Mouse (Mus musculus) lung, embryonic 14.5 days (tissue): Measurements from ENCODE around the gene Crtc3. TPM values are rescaled to one million over a fixed set of nuclear protein-coding genes. Genes with fewer than 3 reads are reported as not detected.

Experiments used
- ATAC-seq: fragments of 200-750 bp; cut with Nextera tagmentation; 2 replicates; pipeline ENCODE4 v1.8.0; 2017; ENCODE audit warnings: mild to moderate bottlenecking, moderate TSS enrichment, moderate library complexity; ENCODE audit not compliant: insufficient read depth
- DNase-seq: peaks from one replicate; pipeline ENCODE4 v3.0.0-alpha.2; 2015
- H3K27ac ChIP-seq: fragments of 300-500 bp; sonication (generic); 2 replicates; pipeline ENCODE4 v1.5.1; 2014; ENCODE audit warnings: low read depth, mild to moderate bottlenecking, moderate library complexity
- H3K27me3 ChIP-seq: fragments of 300-500 bp; sonication (generic); 2 replicates; pipeline ENCODE4 v1.6.1; 2014; ENCODE audit warnings: low read length, control low read depth; ENCODE audit not compliant: insufficient read depth
- H3K36me3 ChIP-seq: fragments of 300-500 bp; sonication (generic); 2 replicates; pipeline ENCODE4 v1.6.1; 2014; ENCODE audit warnings: control low read depth; ENCODE audit not compliant: insufficient read depth
- H3K4me1 ChIP-seq: fragments of 300-500 bp; sonication (generic); 2 replicates; pipeline ENCODE4 v1.6.1; 2014; ENCODE audit warnings: antibody characterized with exemption, control low read depth; ENCODE audit not compliant: insufficient read depth
- H3K4me2 ChIP-seq: fragments of 300-500 bp; sonication (generic); 2 replicates; pipeline ENCODE4 v1.6.1; 2014; ENCODE audit warnings: mild to moderate bottlenecking
- H3K4me3 ChIP-seq: fragments of 300-500 bp; sonication (generic); 2 replicates; pipeline ENCODE4 v1.5.1; 2014; ENCODE audit warnings: low read depth, low read length
- H3K9ac ChIP-seq: fragments of 300-500 bp; sonication (generic); 2 replicates; pipeline ENCODE4 v1.6.1; 2014
- H3K9me3 ChIP-seq: fragments of 300-500 bp; sonication (generic); 2 replicates; pipeline ENCODE4 v1.6.1; 2016; ENCODE audit warnings: low read depth, low read length, control low read depth
- CTCF ChIP-seq: IDR thresholded peaks from 2 replicates; pipeline ENCODE4 v1.5.1; 2016; ENCODE audit warnings: antibody characterized with exemption, low read depth
- WGBS: fragments of 180-500 bp; shearing (Covaris S2); extraction: QIAGEN DNeasy Blood & Tissue Kit; methylation state at CpG from one replicate; pipeline ENCODE4 v1.1.7; 2014; 5-methylcytosine and 5-hydroxymethylcytosine counted together
- polyA plus RNA-seq: library from polyadenylated mRNA; unstranded; fragments of >200 nt; fragmentation: Nextera tagmentation; extraction: Ambion mirVana; gene quantifications from 2 replicates; pipeline ENCODE4 v1.2.1, GENCODE M21; 2014

Gene Crtc3
- polyA plus RNA-seq, 1 experiment from 2014 or later, result 27.5 TPM

DNA sequence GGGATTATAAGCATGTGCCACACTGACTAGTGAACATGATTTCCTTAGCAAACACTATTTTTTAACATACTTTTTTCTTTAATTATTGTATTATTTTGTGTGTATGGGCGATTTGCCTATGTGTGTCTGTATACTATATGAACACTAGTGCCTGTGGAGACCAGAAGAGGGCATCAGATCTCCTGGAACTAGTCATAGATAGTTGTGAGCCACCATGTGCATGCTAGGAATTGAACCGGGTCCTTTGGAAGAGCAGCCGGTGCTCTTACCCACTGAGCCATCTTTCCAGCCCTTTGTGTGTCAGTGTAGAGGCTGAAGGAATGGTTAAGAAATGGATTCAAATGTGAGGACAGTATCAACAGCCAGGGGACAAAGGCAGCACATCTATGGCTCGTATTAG lies 82.2 kb downstream of the Crtc3 start:
- WGBS, result 82% methylated on average over 4 of the region's 4 CpGs
- Histone ChIP-seq H3K4me3 (no peak overlapping the region), H3K4me2 (no peak overlapping the region), H3K4me1 (no peaks in the 10 kb centered on the region), H3K9ac (no peak overlapping the region), H3K9me3 (no peaks in the 10 kb centered on the region), H3K36me3 (peaks cover 20% of the 10 kb centered on the region; the same call in 1 of the 2 replicates), H3K27me3 (no peaks in the 10 kb centered on the region), H3K27ac (no peak overlapping the region)
- ATAC-seq, result no peak
- no peak for DNase-seq
- peak; percentile 16; the same call in 1 of the 2 replicates for TF ChIP-seq CTCF

DNA sequence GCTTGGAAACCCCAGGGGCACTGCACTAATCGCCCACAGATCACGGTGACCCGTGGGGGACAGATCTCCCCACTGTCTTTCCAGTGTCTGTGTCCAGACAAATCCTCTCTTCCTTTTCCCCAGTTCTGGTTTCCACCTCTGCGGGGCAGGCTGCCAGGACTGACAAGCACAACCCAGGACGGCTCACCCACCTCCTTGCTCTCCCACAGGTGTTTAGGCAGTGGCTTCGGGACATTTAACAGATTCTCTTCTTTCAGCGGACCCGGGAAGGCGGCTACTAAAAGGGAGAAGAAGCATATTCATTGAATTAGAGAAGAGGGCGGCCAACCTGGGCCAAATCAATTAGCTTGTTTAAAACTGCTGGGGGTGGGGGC lies 83.1 kb downstream of the Crtc3 start:
- H3K36me3 ChIP-seq, result peaks cover 18% of the 10 kb centered on the region; the same call in 1 of the 2 replicates
- H3K27me3 ChIP-seq, result no peaks in the 10 kb centered on the region
- ATAC-seq, result no peak
- no peaks in the 10 kb centered on the region for H3K4me1 ChIP-seq
- TF ChIP-seq CTCF, result no peak
- no peak overlapping the region for H3K4me2 ChIP-seq
- 19% methylated on average over 10 of the region's 10 CpGs for WGBS
- H3K9me3 ChIP-seq, result no peaks in the 10 kb centered on the region
- H3K4me3 ChIP-seq, result no peak overlapping the region
- H3K9ac ChIP-seq, result no peak overlapping the region
- H3K27ac ChIP-seq, result peak overlapping the region; percentile 18; the same call in 1 of the 2 replicates
- DNase-seq, result no peak

DNA sequence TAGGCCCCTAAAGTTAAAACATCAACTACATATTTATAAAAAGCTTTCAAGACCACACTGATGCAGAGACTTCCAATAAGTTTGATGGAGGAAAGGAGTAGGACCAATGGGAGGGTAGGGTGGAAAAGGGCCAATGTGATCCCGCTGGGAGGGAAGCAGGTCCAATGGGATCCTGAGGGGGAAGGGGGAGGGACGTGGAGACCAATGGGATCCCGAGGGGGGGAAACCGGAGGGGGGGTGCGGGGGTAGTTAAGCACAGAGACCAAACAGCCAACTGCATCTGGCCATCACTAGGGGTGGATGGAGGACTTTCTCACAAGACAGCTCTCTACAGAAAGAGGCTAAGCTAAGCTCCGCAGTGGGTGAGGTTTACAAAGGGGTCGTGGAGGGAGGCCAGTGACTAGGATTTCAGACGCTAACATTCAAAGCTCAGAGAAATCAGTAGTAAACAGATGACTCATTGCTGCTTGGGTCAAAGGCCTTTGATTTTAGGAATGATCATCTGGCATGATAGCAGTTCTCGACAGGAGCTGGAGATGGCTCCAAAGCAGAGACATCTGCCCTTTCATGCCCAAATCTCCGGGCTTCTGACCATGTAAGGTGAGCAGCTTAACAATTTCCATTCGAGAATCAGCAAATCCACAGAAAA lies 83.6 kb downstream of the Crtc3 start:
- DNase-seq (no peak), ATAC-seq (no peak)
- WGBS, result 42% methylated on average over 11 of the region's 11 CpGs
- peak overlapping the region; percentile 18; the same call in 1 of the 2 replicates for H3K27ac ChIP-seq
- H3K36me3 ChIP-seq, result peaks cover 15% of the 10 kb centered on the region; the same call in 1 of the 2 replicates
- no peaks in the 10 kb centered on the region for H3K4me1 ChIP-seq
- H3K4me2 ChIP-seq, result no peak overlapping the region
- no peaks in the 10 kb centered on the region for H3K9me3 ChIP-seq
- no peaks in the 10 kb centered on the region for H3K27me3 ChIP-seq
- TF ChIP-seq CTCF, result no peak
- no peak overlapping the region for H3K4me3 ChIP-seq
- H3K9ac ChIP-seq, result no peak overlapping the region

- Histone ChIP-seq H3K4me1 (no peaks in the 10 kb centered on the region), H3K9ac (no peak overlapping the region), H3K9me3 (no peaks in the 10 kb centered on the region), H3K27me3 (no peaks in the 10 kb centered on the region), H3K4me3 (no peak overlapping the region), H3K4me2 (no peak overlapping the region), H3K36me3 (peaks cover 20% of the 10 kb centered on the region), H3K27ac (no peak overlapping the region)
- WGBS, result 88% methylated on average over 1 of the region's 1 CpGs
- TF ChIP-seq CTCF, result no peak
- DNase-seq (no peak), ATAC-seq (no peak)
Measured at GRCm38 (mm10) chr7:80602574-80602973, 86.1 kb downstream of the Crtc3 start.

GRCm38 (mm10) chr7:80598436-80598985 lies 90.2 kb downstream of the Crtc3 start:
- no peak overlapping the region for H3K9ac ChIP-seq
- H3K36me3 ChIP-seq, result peaks cover 53% of the 10 kb centered on the region
- ATAC-seq (no peak), DNase-seq (no peak)
- no peaks in the 10 kb centered on the region for H3K4me1 ChIP-seq
- no peak overlapping the region for H3K4me3 ChIP-seq
- WGBS, result 83% methylated on average over 13 of the region's 13 CpGs
- no peak overlapping the region for H3K4me2 ChIP-seq
- TF ChIP-seq CTCF, result no peak
- H3K27me3 ChIP-seq, result no peaks in the 10 kb centered on the region
- no peak overlapping the region for H3K27ac ChIP-seq
- no peaks in the 10 kb centered on the region for H3K9me3 ChIP-seq

GRCm38 (mm10) chr7:80597900-80598299 lies 90.8 kb downstream of the Crtc3 start:
- Histone ChIP-seq H3K27me3 (no peaks in the 10 kb centered on the region), H3K4me1 (no peaks in the 10 kb centered on the region), H3K9me3 (no peaks in the 10 kb centered on the region), H3K27ac (no peak overlapping the region), H3K4me2 (no peak overlapping the region), H3K4me3 (no peak overlapping the region), H3K36me3 (peaks cover 58% of the 10 kb centered on the region), H3K9ac (no peak overlapping the region)
- no peak for TF ChIP-seq CTCF
- ATAC-seq (no peak), DNase-seq (no peak)
- WGBS, result 89% methylated on average over 5 of the region's 5 CpGs

DNA sequence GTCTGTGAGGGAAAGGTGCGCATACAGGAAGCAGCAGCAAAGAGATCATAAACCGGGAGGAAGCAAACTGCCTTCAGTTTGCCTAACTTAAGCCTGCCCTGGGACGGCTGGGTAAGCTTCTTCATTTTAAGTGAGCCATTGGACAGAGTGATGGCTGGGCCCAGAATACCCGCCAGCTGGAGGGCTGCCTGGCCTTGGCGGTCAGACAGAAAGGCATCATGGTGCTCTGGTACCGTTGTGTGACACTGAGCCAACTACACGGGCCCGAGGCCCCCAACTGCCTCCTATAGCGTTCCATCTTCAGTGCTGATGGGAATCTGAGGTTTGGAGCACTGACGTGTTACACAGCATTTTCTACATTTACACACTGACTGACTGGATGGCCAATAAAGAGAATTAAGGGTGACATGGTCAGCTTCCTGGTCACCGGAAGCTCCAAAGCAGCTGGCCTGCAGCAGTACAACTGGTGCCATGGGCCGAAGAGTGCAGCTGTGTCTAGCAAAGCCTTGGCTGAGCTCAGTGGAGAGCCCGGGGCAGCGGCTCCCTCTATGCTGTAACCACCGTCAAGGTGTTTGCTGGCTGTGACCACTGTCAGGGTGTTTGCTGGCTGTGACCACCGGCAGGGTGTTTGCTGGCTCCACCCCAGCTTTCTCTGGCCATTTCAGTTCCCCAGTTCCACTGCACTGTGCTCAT lies 99.5 kb downstream of the Crtc3 start:
- 86% methylated on average over 16 of the region's 16 CpGs for WGBS
- Histone ChIP-seq H3K4me1 (0 out of 2 replicates have a peak, but pooled peaks cover 5% of the 10 kb centered on the region), H3K9ac (no peak overlapping the region), H3K27me3 (no peaks in the 10 kb centered on the region), H3K27ac (no peak overlapping the region), H3K9me3 (no peaks in the 10 kb centered on the region), H3K4me2 (no peak overlapping the region), H3K36me3 (peaks cover 48% of the 10 kb centered on the region), H3K4me3 (no peak overlapping the region)
- DNase-seq (no peak), ATAC-seq (no peak)
- no peak for TF ChIP-seq CTCF
